Mouse (Mus musculus) hindbrain, postnatal 0 days (tissue): Measurements from ENCODE around the gene Nudt14. TPM values are rescaled to one million over a fixed set of nuclear protein-coding genes. Genes with fewer than 3 reads are reported as not detected.

ENCODE experiments used
- ATAC-seq: fragments of 200-750 bp; cut with Nextera tagmentation; 2 replicates; pipeline ENCODE4 v1.8.0; 2017; ENCODE audit warnings: mild to moderate bottlenecking, moderate TSS enrichment, moderate library complexity
- DNase-seq: peaks from one replicate; pipeline ENCODE4 v3.0.0-alpha.2; 2015; ENCODE audit warnings: low spot score
- H3K27ac ChIP-seq: fragments of 300-500 bp; sonication (generic); 2 replicates; pipeline ENCODE4 v1.5.1; 2014; ENCODE audit warnings: mild to moderate bottlenecking
- H3K27me3 ChIP-seq: fragments of 300-500 bp; sonication (generic); 2 replicates; pipeline ENCODE4 v1.6.1; 2014; ENCODE audit warnings: low read length, mixed read lengths; ENCODE audit not compliant: insufficient read depth
- H3K36me3 ChIP-seq: fragments of 300-500 bp; sonication (generic); 2 replicates; pipeline ENCODE4 v1.6.1; 2014; ENCODE audit warnings: low read length, mixed read lengths; ENCODE audit not compliant: insufficient read depth
- H3K4me1 ChIP-seq: fragments of 300-500 bp; sonication (generic); 2 replicates; pipeline ENCODE4 v1.6.1; 2014; ENCODE audit warnings: antibody characterized with exemption, low read length, mixed read lengths; ENCODE audit not compliant: insufficient read depth
- H3K4me2 ChIP-seq: fragments of 300-500 bp; sonication (generic); 2 replicates; pipeline ENCODE4 v1.6.1; 2014; ENCODE audit warnings: low read depth, mild to moderate bottlenecking, low read length, moderate library complexity, mixed read lengths
- H3K4me3 ChIP-seq: fragments of 300-500 bp; sonication (generic); 2 replicates; pipeline ENCODE4 v1.5.1; 2014; ENCODE audit warnings: low read length
- H3K9ac ChIP-seq: fragments of 300-500 bp; sonication (generic); replicated peaks from 2 replicates; pipeline ENCODE4 v1.6.1; 2014; ENCODE audit warnings: mild to moderate bottlenecking, low read length, moderate library complexity, mixed read lengths
- H3K9me3 ChIP-seq: fragments of 300-500 bp; sonication (generic); 2 replicates; pipeline ENCODE4 v1.6.1; 2016; ENCODE audit warnings: low read length, mixed read lengths
- CTCF ChIP-seq: IDR thresholded peaks from 2 replicates; pipeline ENCODE4 v1.5.1; 2016; ENCODE audit warnings: antibody characterized with exemption, control low read depth, low read depth
- WGBS: fragments of 180-500 bp; shearing (Covaris S2); extraction: QIAGEN DNeasy Blood & Tissue Kit; methylation state at CpG from one replicate; pipeline ENCODE4 v1.1.7; 2014; 5-methylcytosine and 5-hydroxymethylcytosine counted together
- polyA plus RNA-seq: library from polyadenylated mRNA; unstranded; fragments of >200 nt; fragmentation: Nextera tagmentation; extraction: Ambion mirVana; gene quantifications from 2 replicates; pipeline ENCODE4 v1.2.1, GENCODE M21; 2015
- total RNA-seq: library from RNA; depleted of rRNA; stranded (reverse); fragments of >200 nt; gene quantifications from 2 replicates; pipeline ENCODE4 v1.2.3, GENCODE M21; 2014

Gene Nudt14
- total and polyA plus RNA-seq, 2 experiments from 2014 or later: 29.0 to 54.8 TPM

GRCm38 (mm10) chr12:112950761-112951129 is 8.8 kb upstream of the Nudt14 start:
- no peak for TF ChIP-seq CTCF
- peak; percentile 22 for ATAC-seq
- WGBS: 5% methylated on average over 6 of the region's 6 CpGs

GRCm38 (mm10) chr12:112950040-112950760 is 8.3 kb upstream of the Nudt14 start:
- ATAC-seq: peak; percentile 93
- Histone ChIP-seq H3K4me3 (peak overlapping the region; percentile 61), H3K27me3 (no peaks in the 10 kb centered on the region), H3K4me1 (0 out of 2 replicates have a peak, but pooled peaks cover 14% of the 10 kb centered on the region), H3K9me3 (no peaks in the 10 kb centered on the region), H3K36me3 (no peaks in the 10 kb centered on the region), H3K4me2 (peak overlapping the region; percentile 91), H3K27ac (peak overlapping the region; percentile 92), H3K9ac (peak overlapping the region; percentile 72)
- peak; percentile 97 for DNase-seq
- no peak for TF ChIP-seq CTCF
- 1% methylated on average over 58 of the region's 58 CpGs for WGBS

More at GRCm38 (mm10) chr12:112950761-112951129, 8.8 kb upstream of the Nudt14 start:
- Histone ChIP-seq H3K36me3 (no peaks in the 10 kb centered on the region), H3K4me2 (peak overlapping the region; percentile 91), H3K9me3 (no peaks in the 10 kb centered on the region), H3K27me3 (no peaks in the 10 kb centered on the region), H3K4me1 (0 out of 2 replicates have a peak, but pooled peaks cover 14% of the 10 kb centered on the region), H3K9ac (peak overlapping the region; percentile 72), H3K4me3 (peak overlapping the region; percentile 61), H3K27ac (peak overlapping the region; percentile 92)
- DNase-seq: no peak

GRCm38 (mm10) chr12:112947307-112947706 is 5.4 kb upstream of the Nudt14 start:
- Histone ChIP-seq H3K9me3 (no peaks in the 10 kb centered on the region), H3K27me3 (no peaks in the 10 kb centered on the region), H3K27ac (no peak overlapping the region), H3K4me1 (0 out of 2 replicates have a peak, but pooled peaks cover 14% of the 10 kb centered on the region), H3K4me2 (no peak overlapping the region), H3K9ac (no peak overlapping the region), H3K4me3 (no peak overlapping the region), H3K36me3 (no peaks in the 10 kb centered on the region)
- ATAC-seq (no peak), DNase-seq (no peak)
- TF ChIP-seq CTCF: peak; percentile 49
- 26% methylated on average over 4 of the region's 4 CpGs for WGBS

GRCm38 (mm10) chr12:112943669-112944068 is 1.7 kb upstream of the Nudt14 start:
- ATAC-seq (no peak), DNase-seq (no peak)
- no peak for TF ChIP-seq CTCF
- no peak overlapping the region for H3K4me2 ChIP-seq
- H3K4me1 ChIP-seq: peaks cover 12% of the 10 kb centered on the region
- H3K36me3 ChIP-seq: no peaks in the 10 kb centered on the region
- no peak overlapping the region for H3K9ac ChIP-seq
- H3K4me3 ChIP-seq: no peak overlapping the region
- no peaks in the 10 kb centered on the region for H3K9me3 ChIP-seq
- no peaks in the 10 kb centered on the region for H3K27me3 ChIP-seq
- no peak overlapping the region for H3K27ac ChIP-seq
- WGBS: 87% methylated on average over 2 of the region's 2 CpGs

- Histone ChIP-seq H3K9me3 (no peaks in the 10 kb centered on the region), H3K36me3 (no peaks in the 10 kb centered on the region), H3K27ac (peak overlapping the region; percentile 64; the same call in 1 of the 2 replicates), H3K4me3 (peak overlapping the region; percentile 64), H3K9ac (peak overlapping the region; percentile 62), H3K27me3 (no peaks in the 10 kb centered on the region), H3K4me1 (peaks cover 15% of the 10 kb centered on the region), H3K4me2 (peak overlapping the region; percentile 70)
- 39% methylated on average over 10 of the region's 10 CpGs for WGBS
- peak; percentile 13 for ATAC-seq
- peak; percentile 36 for DNase-seq
- TF ChIP-seq CTCF: no peak
Observed at GRCm38 (mm10) chr12:112941156-112941775, 658 bp downstream of the Nudt14 start.

GRCm38 (mm10) chr12:112940710-112941109 is 1.2 kb downstream of the Nudt14 start:
- no peak for ATAC-seq
- no peak overlapping the region for H3K9ac ChIP-seq

More at GRCm38 (mm10) chr12:112940710-112941109, 1.2 kb downstream of the Nudt14 start:
- TF ChIP-seq CTCF: no peak
- 63% methylated on average over 9 of the region's 9 CpGs for WGBS
- no peak for DNase-seq
- H3K4me3 ChIP-seq: no peak overlapping the region
- H3K36me3 ChIP-seq: no peaks in the 10 kb centered on the region
- H3K4me1 ChIP-seq: peaks cover 15% of the 10 kb centered on the region
- H3K27me3 ChIP-seq: no peaks in the 10 kb centered on the region
- H3K9me3 ChIP-seq: no peaks in the 10 kb centered on the region
- H3K27ac ChIP-seq: 0 out of 2 replicates have a peak overlapping the region, but pooled peaks have one; percentile 64
- peak overlapping the region; percentile 70; the same call in 1 of the 2 replicates for H3K4me2 ChIP-seq
